Mouse (Mus musculus) liver, postnatal 0 days (tissue): ENCODE results near the gene Neurl1b. TPM values are rescaled to one million over a fixed set of nuclear protein-coding genes. Genes with fewer than 3 reads are reported as not detected.

Experiments
- ATAC-seq: fragments of 200-750 bp; cut with Nextera tagmentation; 2 replicates; pipeline ENCODE4 v1.8.0; 2017; ENCODE audit warnings: mild to moderate bottlenecking, moderate library complexity
- DNase-seq: peaks from one replicate; pipeline ENCODE4 v3.0.0-alpha.2; 2016
- H3K27ac ChIP-seq: fragments of 300-500 bp; sonication (generic); 2 replicates; pipeline ENCODE4 v1.5.1; 2014; ENCODE audit warnings: antibody characterized with exemption, moderate library complexity, mild to moderate bottlenecking, low read depth
- H3K27me3 ChIP-seq: fragments of 300-500 bp; sonication (generic); 2 replicates; pipeline ENCODE4 v1.6.1; 2014; ENCODE audit warnings: low read length, control low read depth, mixed read lengths; ENCODE audit not compliant: insufficient read depth
- H3K36me3 ChIP-seq: fragments of 300-500 bp; sonication (generic); replicated peaks from 2 replicates; pipeline ENCODE4 v1.6.1; 2014; ENCODE audit warnings: mild to moderate bottlenecking, control low read depth, low read length, moderate library complexity, mixed read lengths; ENCODE audit not compliant: insufficient read depth
- H3K4me1 ChIP-seq: fragments of 300-500 bp; sonication (generic); 2 replicates; pipeline ENCODE4 v1.6.1; 2014; ENCODE audit warnings: antibody characterized with exemption, mild to moderate bottlenecking, control low read depth; ENCODE audit not compliant: insufficient read depth
- H3K4me2 ChIP-seq: fragments of 300-500 bp; sonication (generic); 2 replicates; pipeline ENCODE4 v1.6.1; 2014; ENCODE audit warnings: low read depth, mild to moderate bottlenecking, low read length, moderate library complexity, mixed read lengths
- H3K4me3 ChIP-seq: fragments of 300-500 bp; sonication (generic); 2 replicates; pipeline ENCODE4 v1.5.1; 2014; ENCODE audit warnings: low read depth, low read length
- H3K9ac ChIP-seq: fragments of 300-500 bp; sonication (generic); replicated peaks from 2 replicates; pipeline ENCODE4 v1.6.1; 2014; ENCODE audit warnings: mild to moderate bottlenecking, moderate library complexity
- H3K9me3 ChIP-seq: fragments of 300-500 bp; sonication (generic); 2 replicates; pipeline ENCODE4 v1.6.1; 2016; ENCODE audit warnings: mild to moderate bottlenecking, control low read depth, low read length, mixed read lengths
- CTCF ChIP-seq: sonication (generic); IDR thresholded peaks from 2 replicates; pipeline ENCODE4 v1.5.1; 2016; ENCODE audit warnings: antibody characterized with exemption, low read depth
- EP300 ChIP-seq: IDR thresholded peaks from 2 replicates; pipeline ENCODE4 v1.6.1; 2016; ENCODE audit warnings: antibody characterized with exemption, low read depth, mild to moderate bottlenecking
- WGBS: fragments of 180-500 bp; shearing (Covaris S2); extraction: QIAGEN DNeasy Blood & Tissue Kit; methylation state at CpG from one replicate; pipeline ENCODE4 v1.1.7; 2014; ENCODE audit not compliant: insufficient replicate concordance; 5-methylcytosine and 5-hydroxymethylcytosine counted together
- polyA plus RNA-seq: library from polyadenylated mRNA; unstranded; fragments of >200 nt; fragmentation: Nextera tagmentation; extraction: Ambion mirVana; gene quantifications from 2 replicates; pipeline ENCODE4 v1.2.1, GENCODE M21; 2015

The Neurl1b gene
- polyA plus RNA-seq, 1 experiment from 2014 or later: 0.06 TPM

- 62% methylated on average over 2 of the region's 2 CpGs for WGBS
These were observed 76.3 kb downstream of the Neurl1b start for GRCm38 (mm10) chr17:26490910-26491309.

GRCm38 (mm10) chr17:26492246-26492645 is 77.6 kb downstream of the Neurl1b start:
- ATAC-seq: no peak
- DNase-seq: no peak
- TF ChIP-seq EP300 (no peak), CTCF (no peak)

More at GRCm38 (mm10) chr17:26490910-26491309, 76.3 kb downstream of the Neurl1b start:
- ATAC-seq (no peak), DNase-seq (no peak)
- H3K4me3 ChIP-seq: no peak overlapping the region
- H3K36me3 ChIP-seq: no peaks in the 10 kb centered on the region
- H3K27ac ChIP-seq: no peak overlapping the region
- H3K9ac ChIP-seq: no peak overlapping the region
- H3K4me1 ChIP-seq: no peaks in the 10 kb centered on the region
- no peak overlapping the region for H3K4me2 ChIP-seq
- no peaks in the 10 kb centered on the region for H3K27me3 ChIP-seq
- H3K9me3 ChIP-seq: peaks cover 10% of the 10 kb centered on the region
- TF ChIP-seq EP300: no peak
- no peak for TF ChIP-seq CTCF

GRCm38 (mm10) chr17:26494642-26495468 is 80.2 kb downstream of the Neurl1b start:
- 81% methylated on average over 4 of the region's 4 CpGs for WGBS
- TF ChIP-seq EP300 (no peak), CTCF (no peak)
- Histone ChIP-seq H3K4me1 (peaks cover 5% of the 10 kb centered on the region), H3K36me3 (no peaks in the 10 kb centered on the region), H3K9me3 (peaks cover 10% of the 10 kb centered on the region), H3K4me2 (no peak overlapping the region), H3K27me3 (no peaks in the 10 kb centered on the region), H3K9ac (no peak overlapping the region), H3K27ac (no peak overlapping the region), H3K4me3 (no peak overlapping the region)
- ATAC-seq: no peak
- no peak for DNase-seq

More at GRCm38 (mm10) chr17:26492246-26492645, 77.6 kb downstream of the Neurl1b start:
- no peak overlapping the region for H3K4me3 ChIP-seq
- whole genome bisulfite sequencing: 94% methylated on average over 3 of the region's 3 CpGs
- no peaks in the 10 kb centered on the region for H3K36me3 ChIP-seq
- H3K27ac ChIP-seq: no peak overlapping the region
- H3K4me1 ChIP-seq: peaks cover 5% of the 10 kb centered on the region
- H3K27me3 ChIP-seq: no peaks in the 10 kb centered on the region
- no peak overlapping the region for H3K4me2 ChIP-seq
- peaks cover 10% of the 10 kb centered on the region for H3K9me3 ChIP-seq
- no peak overlapping the region for H3K9ac ChIP-seq

Other genes starting within 250 kb of the Neurl1b start
- gene Pdia2, start 215.7 kb upstream of the Neurl1b start, polyA plus RNA-seq: 18.8 and 20.5 TPM in 2 replicates
- gene Rgs11, start 211.9 kb upstream of the Neurl1b start, polyA plus RNA-seq: 0.21 TPM in 1 of 2 replicates, not detected in the other
- 3.1 and 4.9 TPM in 2 replicates for gene Arhgdig, start 207.0 kb upstream of the Neurl1b start, polyA plus RNA-seq
- gene Fam234a, start 170.6 kb upstream of the Neurl1b start, polyA plus RNA-seq: 23.4 and 25.2 TPM in 2 replicates
- gene Luc7l, start 161.9 kb upstream of the Neurl1b start, polyA plus RNA-seq: 21.7 and 21.8 TPM in 2 replicates
- gene Ergic1, start 146.7 kb downstream of the Neurl1b start, polyA plus RNA-seq: 34.4 and 35.0 TPM in 2 replicates
- 13.4 and 14.2 TPM in 2 replicates for gene Dusp1, start 147.3 kb downstream of the Neurl1b start, polyA plus RNA-seq
- 122 and 126 TPM in 2 replicates for gene Atp6v0e, start 248.4 kb downstream of the Neurl1b start, polyA plus RNA-seq